Mouse (Mus musculus) cortical plate, adult 2 months (tissue): ENCODE results near the gene Fut11.

Experiments used
- CTCF ChIP-seq: fragments of 200-500 bp; IDR thresholded peaks from 2 replicates; pipeline ENCODE4 v1.5.1; 2011; ENCODE audit warnings: mild to moderate bottlenecking, control low read depth, low read length; ENCODE audit not compliant: insufficient read depth; ENCODE audit errors: extremely low read depth
- POLR2A ChIP-seq: fragments of 200-500 bp; IDR thresholded peaks from 2 replicates; pipeline ENCODE4 v1.6.1; 2011; ENCODE audit warnings: mild to moderate bottlenecking, low read length, control low read depth; ENCODE audit not compliant: insufficient read depth; ENCODE audit errors: extremely low read depth

- TF ChIP-seq CTCF (no peak), POLR2A (no peak)
These were observed 39.0 kb upstream of the Fut11 start for GRCm38 (mm10) chr14:20655731-20656130.
